Mouse (Mus musculus): ENCODE measurements around the gene Arhgdig. TPM values are rescaled to one million over a fixed set of nuclear protein-coding genes. Genes with fewer than 3 reads are reported as not detected.

Gene Arhgdig
- total RNA-seq (2021), result under 1 TPM in 1 of 2 experiments, not detected in 1; 0.42 TPM

GRCm38 (mm10) chr17:26207686-26208085 lies at the start of gene Arhgdig:
Gene Arhgdig (minus strand): TSS chr17:26207786.
- no peak for DNase-seq (ENCODE audit: low spot score)
- intact Hi-C loops (cut with DNase I), result no loop called here

GRCm38 (mm10) chr17:26255313-26255712 lies 47.7 kb upstream of the Arhgdig start:
- intact Hi-C loops (cut with DNase I), result loop anchor here (10.0 kb wide), 1 partner anchor 481 kb away; the partner anchor contains the start of gene Narfl
- no peak for DNase-seq (ENCODE audit: low spot score)

- intact Hi-C loops (cut with DNase I), result loop anchor here (10.0 kb wide), 1 partner anchor 479 kb away; the partner anchor contains the start of gene Narfl
- DNase-seq (ENCODE audit: low spot score), result no peak
These were observed 45.8 kb upstream of the Arhgdig start for GRCm38 (mm10) chr17:26253399-26253798.

- intact Hi-C loops (cut with DNase I), result loop anchor here (10.0 kb wide), 1 partner anchor 478 kb away; the partner anchor contains the start of gene Narfl
- peak; percentile 87 for DNase-seq (ENCODE audit: low spot score)
These were observed 45.1 kb upstream of the Arhgdig start, which contains the start of gene Luc7l for GRCm38 (mm10) chr17:26252539-26253251. Gene Luc7l (plus strand): TSS chr17:26252896.

GRCm38 (mm10) chr17:26251886-26252538 lies 44.4 kb upstream of the Arhgdig start:
- DNase-seq (ENCODE audit: low spot score), result no peak
- intact Hi-C loops (cut with DNase I), result loop anchor here (2.0 to 10.0 kb wide), 2 partner anchors 477 to 953 kb away; partner anchors contain the start of genes Lemd2 and Narfl

GRCm38 (mm10) chr17:26244101-26244841 lies 36.7 kb upstream of the Arhgdig start, which contains the start of gene Fam234a:
Gene Fam234a (minus strand): TSS chr17:26244242.
- intact Hi-C loops (cut with DNase I), result loop anchor here (5.0 kb wide), 2 partner anchors 122 to 147 kb away; partner anchors contain the start of genes Mrpl28 and Nme4
- peak; percentile 87 for DNase-seq (ENCODE audit: low spot score)

GRCm38 (mm10) chr17:26243471-26244100 lies 36.0 kb upstream of the Arhgdig start:
- intact Hi-C loops (cut with DNase I), result loop anchor here (2.0 to 5.0 kb wide), 3 partner anchors 105 to 146 kb away; partner anchors contain the start of genes Axin1, Mrpl28 and Nme4

GRCm38 (mm10) chr17:26240990-26241389 lies 33.4 kb upstream of the Arhgdig start:
- intact Hi-C loops (cut with DNase I), result loop anchor here (5.0 kb wide), 2 partner anchors 119 to 144 kb away; partner anchors contain the start of genes Mrpl28 and Nme4
- DNase-seq (ENCODE audit: low spot score), result no peak

More at GRCm38 (mm10) chr17:26243471-26244100, 36.0 kb upstream of the Arhgdig start:
- DNase-seq (ENCODE audit: low spot score), result peak; percentile 3

GRCm38 (mm10) chr17:26240120-26240790 lies 32.7 kb upstream of the Arhgdig start:
- intact Hi-C loops (cut with DNase I), result loop anchor here (5.0 kb wide), 2 partner anchors 118 to 143 kb away; partner anchors contain the start of genes Mrpl28 and Nme4
- DNase-seq (ENCODE audit: low spot score), result no peak

GRCm38 (mm10) chr17:26239551-26239950 lies 32.0 kb upstream of the Arhgdig start:
- DNase-seq (ENCODE audit: low spot score), result no peak
- intact Hi-C loops (cut with DNase I), result no loop called here

- intact Hi-C loops (cut with DNase I), result no loop called here
These were observed 30.1 kb upstream of the Arhgdig start for GRCm38 (mm10) chr17:26237667-26238066.

GRCm38 (mm10) chr17:26235077-26235815 lies 27.7 kb upstream of the Arhgdig start:
- DNase-seq (ENCODE audit: low spot score), result no peak
- intact Hi-C loops (cut with DNase I), result no loop called here

More at GRCm38 (mm10) chr17:26237667-26238066, 30.1 kb upstream of the Arhgdig start:
- DNase-seq (ENCODE audit: low spot score), result no peak

GRCm38 (mm10) chr17:26234386-26234785 lies 26.8 kb upstream of the Arhgdig start:
- no peak for DNase-seq (ENCODE audit: low spot score)
- intact Hi-C loops (cut with DNase I), result no loop called here

GRCm38 (mm10) chr17:26232863-26233262 lies 25.3 kb upstream of the Arhgdig start:
- DNase-seq (ENCODE audit: low spot score), result no peak
- intact Hi-C loops (cut with DNase I), result no loop called here

GRCm38 (mm10) chr17:26231156-26231555 lies 23.6 kb upstream of the Arhgdig start:
- intact Hi-C loops (cut with DNase I), result no loop called here
- DNase-seq (ENCODE audit: low spot score), result no peak

- intact Hi-C loops (cut with DNase I), result no loop called here
- DNase-seq (ENCODE audit: low spot score), result no peak
These were observed 22.2 kb upstream of the Arhgdig start for GRCm38 (mm10) chr17:26229776-26230175.

GRCm38 (mm10) chr17:26225150-26225549 lies 17.6 kb upstream of the Arhgdig start:
- no peak for DNase-seq (ENCODE audit: low spot score)
- intact Hi-C loops (cut with DNase I), result no loop called here

- no peak for DNase-seq (ENCODE audit: low spot score)
- intact Hi-C loops (cut with DNase I), result no loop called here
These were observed 13.9 kb upstream of the Arhgdig start for GRCm38 (mm10) chr17:26221508-26221907.

Measured in heart, postnatal 25 days (tissue).